Mouse (Mus musculus): ENCODE measurements at regions not wholly inside any gene's neighbourhood (a gene's known extent, or its start where the extent isn't known, plus 50 kb on each side); places are given as distances from the start of the nearest gene placed in this dataset.
A peak's percentile ranks its signal among the peaks of the same experiment; 100 is the strongest.

DNA sequence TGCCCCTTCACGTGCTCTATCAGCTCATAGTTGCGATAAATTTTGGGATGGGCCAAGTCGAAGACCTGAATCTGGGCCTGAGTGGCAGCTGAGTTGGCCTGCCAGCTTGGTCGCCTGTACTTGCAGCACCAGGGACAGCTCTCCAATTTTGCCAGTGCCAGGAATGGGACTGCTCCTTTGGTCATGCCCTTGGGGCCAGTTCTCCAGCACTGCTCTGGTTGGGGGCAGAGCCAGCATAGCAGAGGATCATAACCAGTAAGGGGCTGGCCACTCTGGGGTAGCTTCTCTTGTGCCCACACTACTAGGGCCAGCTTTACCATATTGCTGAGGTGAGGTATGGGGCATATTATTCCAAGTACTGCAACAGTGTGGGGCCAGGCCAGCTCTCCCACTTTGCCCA lies 397.0 kb upstream of the Cadm2 start:
- Histone ChIP-seq H3K36me3 (ENCODE audit: control insufficient read depth in 1 of 2, insufficient read depth in 2 of 2, low read length in 2 of 2) (no peaks in the 10 kb centered on the region), H3K9me3 (replicated peaks; ENCODE audit: insufficient read depth, low read length) (no peaks in the 10 kb centered on the region), H3K27ac (ENCODE audit: control insufficient read depth, low read depth, low read length) (no peak overlapping the region), H3K4me3 (ENCODE audit: control insufficient read depth in 1 of 2, insufficient read depth in 1 of 2, low read depth in 2 of 2, low read length in 2 of 2) (no peak overlapping the region), H3K4me1 (ENCODE audit: control insufficient read depth in 1 of 2, insufficient read depth in 2 of 2, low read length in 2 of 2) (no peaks in the 10 kb centered on the region), H3K79me2 (ENCODE audit: control insufficient read depth, insufficient read depth, low read length, poor library complexity) (no peaks in the 10 kb centered on the region), H3K9ac (ENCODE audit: control insufficient read depth, low read depth, low read length, poor library complexity, severe bottlenecking) (no peak overlapping the region), H3K27me3 (ENCODE audit: control insufficient read depth in 1 of 2, insufficient read depth in 2 of 2, low read length in 2 of 2) (no peaks in the 10 kb centered on the region)
- peak; percentile 24 for DNase-seq (ENCODE audit: low read depth, low spot score)
- TF ChIP-seq BHLHE40 (IDR thresholded peaks at IDR 0.05; ENCODE audit: borderline replicate concordance, low read depth, low read length) (no peak), SMC3 (IDR thresholded peaks at IDR 0.05; ENCODE audit: low read depth, low read length) (no peak), MYC (IDR thresholded peaks at IDR 0.05; ENCODE audit: low read depth, low read length) (no peak), GABPA (IDR thresholded peaks at IDR 0.05; ENCODE audit: low read depth, low read length) (no peak)

DNA sequence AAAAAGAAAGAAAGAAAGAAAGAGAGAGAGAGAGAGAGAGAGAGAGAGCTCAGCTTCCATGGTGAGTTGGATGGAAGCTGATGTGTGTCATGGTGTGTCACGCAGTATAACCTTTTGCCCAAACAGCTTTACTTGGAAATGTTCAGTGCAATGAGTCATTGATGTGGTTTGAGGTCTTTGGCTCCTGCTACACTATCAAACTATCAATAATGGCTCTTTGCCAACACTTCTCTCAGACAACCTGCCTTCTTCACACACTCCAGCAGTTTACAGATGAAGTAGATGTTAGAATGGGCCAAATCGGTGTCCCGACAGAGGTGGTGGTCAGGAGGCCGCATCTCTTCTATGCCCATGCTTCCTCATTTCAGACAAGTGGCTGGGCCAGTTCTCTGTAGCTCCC lies 369.0 kb upstream of the Cadm2 start:
- H3K9me3 ChIP-seq (replicated peaks; ENCODE audit: insufficient read depth, low read length) = no peaks in the 10 kb centered on the region
- TF ChIP-seq ZMIZ1 (IDR thresholded peaks at IDR 0.05; ENCODE audit: low read depth, low read length) = no peak
- TF ChIP-seq RAD21 (IDR thresholded peaks at IDR 0.05; ENCODE audit: low read depth, low read length) = no peak
- no peak overlapping the region for H3K9ac ChIP-seq (ENCODE audit: control insufficient read depth, low read depth, low read length, poor library complexity, severe bottlenecking)
- no peak overlapping the region for H3K4me3 ChIP-seq (ENCODE audit: control insufficient read depth in 1 of 2, insufficient read depth in 1 of 2, low read depth in 2 of 2, low read length in 2 of 2)
- peak; percentile 19 for DNase-seq (ENCODE audit: low read depth, low spot score)
- no peaks in the 10 kb centered on the region for H3K36me3 ChIP-seq (ENCODE audit: control insufficient read depth in 1 of 2, insufficient read depth in 2 of 2, low read length in 2 of 2)
- no peaks in the 10 kb centered on the region for H3K4me1 ChIP-seq (ENCODE audit: control insufficient read depth in 1 of 2, insufficient read depth in 2 of 2, low read length in 2 of 2)
- H3K27me3 ChIP-seq (ENCODE audit: control insufficient read depth in 1 of 2, insufficient read depth in 2 of 2, low read length in 2 of 2) = no peaks in the 10 kb centered on the region
- H3K79me2 ChIP-seq (ENCODE audit: control insufficient read depth, insufficient read depth, low read length, poor library complexity) = no peaks in the 10 kb centered on the region
- no peak overlapping the region for H3K27ac ChIP-seq (ENCODE audit: control insufficient read depth, low read depth, low read length)

DNA sequence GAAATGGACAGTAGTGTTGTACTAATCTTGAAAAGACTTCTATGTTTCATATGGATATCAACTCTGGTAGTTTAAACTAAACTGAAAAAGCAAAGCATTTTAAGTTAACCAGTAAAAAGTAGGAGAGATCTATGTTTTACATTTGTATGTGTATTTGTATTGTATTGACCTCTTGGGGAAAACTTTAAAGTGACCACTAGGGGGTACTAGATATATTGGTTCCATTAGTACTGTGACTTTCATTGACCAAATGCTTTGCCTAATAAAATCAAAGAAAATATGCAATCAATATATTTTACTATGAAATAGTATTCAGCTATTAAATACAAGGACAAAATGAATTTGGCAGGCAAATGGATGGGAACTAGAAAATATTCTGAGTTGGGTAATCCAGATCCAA lies 355.9 kb upstream of the Cadm2 start:
- Histone ChIP-seq H3K9ac (ENCODE audit: control insufficient read depth, low read depth, low read length, poor library complexity, severe bottlenecking) (no peak overlapping the region), H3K36me3 (ENCODE audit: control insufficient read depth in 1 of 2, insufficient read depth in 2 of 2, low read length in 2 of 2) (no peaks in the 10 kb centered on the region), H3K79me2 (ENCODE audit: control insufficient read depth, insufficient read depth, low read length, poor library complexity) (no peaks in the 10 kb centered on the region), H3K4me3 (ENCODE audit: control insufficient read depth in 1 of 2, insufficient read depth in 1 of 2, low read depth in 2 of 2, low read length in 2 of 2) (no peak overlapping the region), H3K9me3 (replicated peaks; ENCODE audit: insufficient read depth, low read length) (no peaks in the 10 kb centered on the region), H3K27ac (ENCODE audit: control insufficient read depth, low read depth, low read length) (no peak overlapping the region), H3K4me1 (ENCODE audit: control insufficient read depth in 1 of 2, insufficient read depth in 2 of 2, low read length in 2 of 2) (no peaks in the 10 kb centered on the region), H3K27me3 (ENCODE audit: control insufficient read depth in 1 of 2, insufficient read depth in 2 of 2, low read length in 2 of 2) (no peaks in the 10 kb centered on the region)
- peak; percentile 20 for DNase-seq (ENCODE audit: low read depth, low spot score)
- TF ChIP-seq MAFK (IDR thresholded peaks at IDR 0.05; ENCODE audit: borderline replicate concordance, low read depth, low read length) (no peak), USF1 (IDR thresholded peaks at IDR 0.05; ENCODE audit: low read depth, low read length) (no peak), USF2 (IDR thresholded peaks at IDR 0.05; ENCODE audit: borderline replicate concordance in 1 of 2, insufficient read depth in 1 of 2, low read depth in 1 of 2, low read length in 2 of 2) (no peak), CHD1 (IDR thresholded peaks at IDR 0.05; ENCODE audit: low read depth, low read length) (no peak), TCF12 (IDR thresholded peaks at IDR 0.05; ENCODE audit: low read depth, low read length) (no peak), ZC3H11A (IDR thresholded peaks at IDR 0.05; ENCODE audit: low read depth, low read length) (peak; percentile 14; the same call in 1 of the 2 replicates), RCOR1 (IDR thresholded peaks at IDR 0.05; ENCODE audit: low read depth, low read length) (no peak), SMC3 (IDR thresholded peaks at IDR 0.05; ENCODE audit: low read depth, low read length) (peak; percentile 34), CTCF (IDR thresholded peaks at IDR 0.05 in 2 of 3, conservative IDR thresholded peaks at IDR 0.05 in 1 of 3; ENCODE audit: control insufficient read depth in 1 of 3, insufficient read depth in 1 of 3, low read depth in 2 of 3, low read length in 3 of 3, poor library complexity in 1 of 3, severe bottlenecking in 1 of 3) (peak in 1 of 3 experiments; percentile 43; a peak in 2 of 6 replicates), ELF1 (IDR thresholded peaks at IDR 0.05; ENCODE audit: low read depth, low read length) (no peak), RAD21 (IDR thresholded peaks at IDR 0.05; ENCODE audit: low read depth, low read length) (peak; percentile 56)

Measured in MEL (cell line).